Mouse (Mus musculus) cerebellum, adult 2 months (tissue): Measurements from ENCODE around the gene Cstf3. TPM values are rescaled to one million over a fixed set of nuclear protein-coding genes. Genes with fewer than 3 reads are reported as not detected.
A peak's percentile ranks its signal among the peaks of the same experiment; 100 is the strongest.

Experiments
- DNase-seq, 2 experiments: peaks; one replicate each; pipeline ENCODE4 v3.0.0; 2021
- H3K27ac ChIP-seq: fragments of 200-500 bp; 2 replicates; pipeline ENCODE4 v1.5.1; 2012; ENCODE audit warnings: low read length, control low read depth, inconsistent platforms; ENCODE audit not compliant: insufficient read depth
- H3K27me3 ChIP-seq: fragments of 200-500 bp; 2 replicates; pipeline ENCODE4 v1.6.1; 2012; ENCODE audit warnings: inconsistent platforms, mild to moderate bottlenecking, low read length, moderate library complexity; ENCODE audit not compliant: control insufficient read depth, insufficient read depth
- H3K4me1 ChIP-seq: fragments of 200-500 bp; 2 replicates; pipeline ENCODE4 v1.6.1; 2011; ENCODE audit warnings: low read length; ENCODE audit not compliant: control insufficient read depth, insufficient read depth
- H3K4me3 ChIP-seq: fragments of 200-500 bp; replicated peaks from 2 replicates; pipeline ENCODE3; 2011; ENCODE audit warnings: mild to moderate bottlenecking, low read depth, low read length, control low read depth; ENCODE audit not compliant: insufficient read depth
- CTCF ChIP-seq: fragments of 200-500 bp; IDR thresholded peaks from 2 replicates; pipeline ENCODE4 v1.5.1; 2011; ENCODE audit warnings: low read depth, mild to moderate bottlenecking, control low read depth, low read length, moderate library complexity, borderline replicate concordance; ENCODE audit not compliant: insufficient read depth
- POLR2A ChIP-seq: fragments of 200-500 bp; IDR thresholded peaks from 2 replicates; pipeline ENCODE4 v1.6.1; 2011; ENCODE audit warnings: low read length, control low read depth, borderline replicate concordance; ENCODE audit not compliant: insufficient read depth
- WGBS: fragments of 180-500 bp; shearing (Covaris S2); methylation state at CpG from one replicate; pipeline ENCODE4 v1.1.7; 2018; 5-methylcytosine and 5-hydroxymethylcytosine counted together
- polyA plus RNA-seq: library from polyadenylated mRNA; depleted of rRNA; stranded (reverse); fragments of >200 nt; gene quantifications from 2 replicates; pipeline ENCODE4 v1.2.3, GENCODE M21; 2012

Cstf3 gene
- polyA plus RNA-seq, 1 experiment = 35.8 TPM

GRCm38 (mm10) chr2:104584226-104584625, 6.1 kb upstream of the Cstf3 start:
- WGBS = 86% methylated on average over 7 of the region's 7 CpGs
- no peak for DNase-seq
- H3K4me1 ChIP-seq = no peaks in the 10 kb centered on the region
- H3K27ac ChIP-seq = no peak overlapping the region
- no peak overlapping the region for H3K4me3 ChIP-seq
- TF ChIP-seq POLR2A (no peak), CTCF (no peak)
- no peaks in the 10 kb centered on the region for H3K27me3 ChIP-seq

- Histone ChIP-seq H3K4me1 (no peaks in the 10 kb centered on the region), H3K27me3 (no peaks in the 10 kb centered on the region), H3K4me3 (no peak overlapping the region), H3K27ac (no peak overlapping the region)
- 25% methylated on average over 2 of the region's 2 CpGs for WGBS
- TF ChIP-seq CTCF = no peak
- TF ChIP-seq POLR2A = no peak
- no peak for DNase-seq
Observed at GRCm38 (mm10) chr2:104585645-104586044, 4.7 kb upstream of the Cstf3 start.

GRCm38 (mm10) chr2:104588552-104588951, 1.8 kb upstream of the Cstf3 start:
- DNase-seq = no peak
- WGBS = 97% methylated on average over 5 of the region's 5 CpGs
- Histone ChIP-seq H3K4me1 (no peaks in the 10 kb centered on the region; the same call in 1 of the 2 replicates), H3K27me3 (no peaks in the 10 kb centered on the region), H3K4me3 (no peak overlapping the region), H3K27ac (no peak overlapping the region)
- TF ChIP-seq CTCF (no peak), POLR2A (no peak)

- H3K27ac ChIP-seq = peak overlapping the region; percentile 56
- TF ChIP-seq POLR2A (no peak), CTCF (no peak)
- H3K27me3 ChIP-seq = no peaks in the 10 kb centered on the region
- H3K4me1 ChIP-seq = no peaks in the 10 kb centered on the region; the same call in 1 of the 2 replicates
- no peak for DNase-seq
- under 1% methylated on average over 19 of the region's 19 CpGs for WGBS
- peak overlapping the region; percentile 93 for H3K4me3 ChIP-seq
Observed at GRCm38 (mm10) chr2:104590829-104591117, 450 bp downstream of the Cstf3 start.

- DNase-seq = no peak
- peak overlapping the region; percentile 93 for H3K4me3 ChIP-seq
- no peaks in the 10 kb centered on the region for H3K27me3 ChIP-seq
- no peaks in the 10 kb centered on the region; the same call in 1 of the 2 replicates for H3K4me1 ChIP-seq
- WGBS = 0% methylated on average over 6 of the region's 6 CpGs
- TF ChIP-seq POLR2A (no peak), CTCF (no peak)
- no peak overlapping the region; the same call in 1 of the 2 replicates for H3K27ac ChIP-seq
Observed at GRCm38 (mm10) chr2:104591141-104591540, 818 bp downstream of the Cstf3 start.

GRCm38 (mm10) chr2:104595063-104595462, 4.7 kb downstream of the Cstf3 start:
- Histone ChIP-seq H3K4me3 (no peak overlapping the region), H3K27ac (no peak overlapping the region), H3K27me3 (no peaks in the 10 kb centered on the region), H3K4me1 (no peaks in the 10 kb centered on the region; the same call in 1 of the 2 replicates)
- TF ChIP-seq CTCF (no peak), POLR2A (no peak)
- 48% methylated on average over 1 of the region's 1 CpGs for WGBS
- no peak for DNase-seq

GRCm38 (mm10) chr2:104603431-104603830, 13.1 kb downstream of the Cstf3 start:
- Histone ChIP-seq H3K27me3 (no peaks in the 10 kb centered on the region), H3K27ac (no peak overlapping the region), H3K4me1 (no peaks in the 10 kb centered on the region), H3K4me3 (no peak overlapping the region)
- DNase-seq = no peak
- no peak for TF ChIP-seq POLR2A
- no peak for TF ChIP-seq CTCF
- 57% methylated on average over 1 of the region's 1 CpGs for WGBS

- no peak for DNase-seq
Observed at GRCm38 (mm10) chr2:104604718-104605117, 14.4 kb downstream of the Cstf3 start.

More at GRCm38 (mm10) chr2:104604718-104605117, 14.4 kb downstream of the Cstf3 start:
- H3K4me3 ChIP-seq = no peak overlapping the region
- no peak for TF ChIP-seq CTCF
- no peak for TF ChIP-seq POLR2A
- WGBS = 89% methylated on average over 5 of the region's 5 CpGs
- H3K27ac ChIP-seq = no peak overlapping the region
- no peaks in the 10 kb centered on the region for H3K27me3 ChIP-seq
- no peaks in the 10 kb centered on the region for H3K4me1 ChIP-seq
